Mouse (Mus musculus) layer of hippocampus, adult 2 months (tissue): ENCODE results near the gene Tshz2. TPM values are rescaled to one million over a fixed set of nuclear protein-coding genes. Genes with fewer than 3 reads are reported as not detected.

ENCODE experiments used
- DNase-seq, 2 experiments: peaks; one replicate each; pipeline ENCODE4 v3.0.0; 2022; ENCODE audit warnings: low spot score in 2 of 2
- H3K27ac ChIP-seq: fragments of 200-600 bp; 2 replicates; pipeline ENCODE4 v1.8.1; 2022
- H3K4me3 ChIP-seq: fragments of 200-600 bp; 2 replicates; pipeline ENCODE4 v1.8.1; 2022; ENCODE audit warnings: mild to moderate bottlenecking
- CTCF ChIP-seq: fragments of 200-600 bp; conservative IDR thresholded peaks from 2 replicates; pipeline ENCODE4 v1.8.1; 2022; ENCODE audit warnings: antibody characterized with exemption, mild to moderate bottlenecking, moderate library complexity
- total RNA-seq, 2 experiments: library from RNA; stranded (reverse); gene quantifications; 2 replicates each; pipeline ENCODE4 v1.2.3; 2021

Tshz2 gene
- total RNA-seq, 2 experiments from 2014 or later, result 25.1 to 33.5 TPM

DNA sequence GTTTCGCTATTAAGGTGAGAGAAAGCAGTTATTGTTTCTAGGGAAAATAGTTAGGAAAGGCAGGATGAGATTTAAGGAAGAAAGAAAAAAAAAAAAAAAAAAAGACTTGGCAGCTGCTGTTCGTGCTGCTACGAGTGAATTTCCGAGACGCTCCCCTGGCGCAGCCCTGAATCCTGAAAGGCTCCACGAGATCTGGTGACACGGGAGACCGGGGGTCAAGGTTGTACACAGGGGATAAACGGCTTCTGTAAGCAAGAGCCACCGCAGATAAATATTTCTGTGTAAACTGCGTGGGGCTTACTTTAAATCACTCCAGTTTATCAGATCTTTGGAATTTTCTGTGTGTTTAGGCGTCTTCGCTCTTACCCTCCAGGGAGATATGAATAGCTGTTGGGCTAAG, 8.7 kb downstream of the Tshz2 start:
- TF ChIP-seq CTCF, result no peak
- Histone ChIP-seq H3K27ac (no peak overlapping the region), H3K4me3 (no peak overlapping the region)
- DNase-seq, result no peak

DNA sequence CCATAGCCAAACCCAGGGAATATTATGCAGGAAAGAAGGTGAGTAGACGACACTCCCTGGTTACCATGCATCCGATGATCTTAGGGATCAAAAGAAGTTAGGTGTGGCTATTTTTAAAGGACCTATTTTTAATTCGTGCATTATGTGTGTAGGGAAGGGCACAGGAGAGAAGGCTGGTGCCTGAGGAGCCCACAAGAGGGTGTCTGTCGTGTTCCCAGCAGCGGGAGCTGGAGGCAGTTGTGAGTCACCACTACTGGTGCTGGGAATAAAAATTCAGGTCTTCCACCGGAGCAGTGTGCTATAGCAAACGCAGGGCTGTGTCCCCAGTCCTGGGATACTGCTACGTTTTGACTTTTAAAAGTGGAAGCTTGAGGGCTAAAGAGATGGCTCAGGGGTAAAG, 9.6 kb downstream of the Tshz2 start:
- H3K27ac ChIP-seq, result no peak overlapping the region
- no peak for DNase-seq
- no peak overlapping the region for H3K4me3 ChIP-seq
- TF ChIP-seq CTCF, result peak; percentile 17; the same call in 1 of the 2 replicates

DNA sequence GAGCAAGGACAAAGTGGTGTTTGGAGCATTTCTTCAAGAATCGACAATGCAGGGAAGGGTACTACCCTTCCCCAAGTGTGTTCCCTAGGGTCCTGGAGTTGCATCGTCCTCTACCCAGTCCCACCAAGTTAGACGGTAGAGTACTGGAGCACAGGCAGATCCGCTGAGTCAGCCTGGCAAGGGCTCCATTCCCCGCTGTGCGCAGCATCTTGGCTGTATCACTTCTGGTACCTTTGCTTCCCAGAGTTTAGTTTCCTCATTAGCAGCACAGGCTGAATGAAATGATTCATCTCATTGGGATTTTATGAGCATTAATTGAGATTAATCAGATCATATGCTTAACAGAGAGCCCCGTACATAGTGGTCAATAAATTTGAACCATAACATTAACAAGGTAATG, 14.3 kb downstream of the Tshz2 start:
- no peak for TF ChIP-seq CTCF
- no peak for DNase-seq
- Histone ChIP-seq H3K4me3 (no peak overlapping the region), H3K27ac (no peak overlapping the region)

DNA sequence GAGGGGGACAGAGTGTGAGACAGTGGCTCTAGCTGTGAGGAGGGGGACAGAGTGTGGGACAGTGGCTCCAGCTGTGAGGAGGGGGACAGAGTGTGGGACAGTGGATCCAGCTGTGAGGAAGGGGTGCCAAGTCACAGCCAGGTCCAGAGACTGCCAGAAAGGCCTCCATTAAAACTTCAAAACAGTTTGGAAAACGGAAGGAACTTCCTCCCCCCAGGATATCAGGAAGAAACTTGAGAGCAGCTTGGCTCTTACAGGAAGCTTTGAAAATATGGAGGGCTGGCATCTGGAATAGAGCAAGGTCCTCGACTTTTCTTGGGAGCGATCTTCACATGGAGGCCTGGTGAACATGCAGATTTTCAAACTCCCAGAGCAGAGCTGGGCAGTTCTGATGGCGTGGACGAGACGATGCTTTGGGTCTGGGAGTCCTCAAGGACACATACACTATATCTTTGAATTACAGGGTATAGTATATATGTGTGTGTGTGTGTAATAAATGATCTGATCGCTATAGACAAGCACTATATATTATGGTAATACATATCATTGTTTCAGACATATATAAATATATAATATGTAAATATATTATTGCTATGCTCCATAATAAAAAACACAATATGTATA, 16.6 kb downstream of the Tshz2 start:
- TF ChIP-seq CTCF, result no peak
- DNase-seq, result no peak
- no peak overlapping the region for H3K27ac ChIP-seq
- no peak overlapping the region for H3K4me3 ChIP-seq

- no peak overlapping the region for H3K4me3 ChIP-seq
- H3K27ac ChIP-seq, result no peak overlapping the region
- TF ChIP-seq CTCF, result no peak
- DNase-seq, result no peak
Observed at GRCm38 (mm10) chr2:169653282-169653681, 20.5 kb downstream of the Tshz2 start.

DNA sequence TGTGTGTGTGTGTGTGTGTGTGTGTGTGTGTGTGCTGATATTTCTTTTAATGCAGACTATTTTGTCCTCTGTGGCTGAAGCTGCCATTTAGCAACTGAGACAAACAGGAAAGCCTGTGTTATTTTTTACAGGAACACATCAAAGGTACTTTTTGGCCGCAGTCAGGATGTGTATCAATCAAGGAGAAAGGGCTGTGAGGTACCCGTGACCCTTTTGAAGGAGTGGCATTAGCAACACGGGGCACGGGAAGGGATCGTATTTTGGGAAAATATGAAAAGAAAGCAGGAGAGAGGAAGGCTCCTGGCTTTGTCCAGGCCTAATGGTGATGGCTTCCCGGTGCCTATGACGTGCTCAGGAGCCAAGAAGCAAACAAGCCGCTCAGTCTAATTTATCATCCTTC, 31.0 kb downstream of the Tshz2 start:
- Histone ChIP-seq H3K27ac (peak overlapping the region; percentile 62; the same call in 1 of the 2 replicates), H3K4me3 (no peak overlapping the region)
- no peak for TF ChIP-seq CTCF
- DNase-seq, result no peak

DNA sequence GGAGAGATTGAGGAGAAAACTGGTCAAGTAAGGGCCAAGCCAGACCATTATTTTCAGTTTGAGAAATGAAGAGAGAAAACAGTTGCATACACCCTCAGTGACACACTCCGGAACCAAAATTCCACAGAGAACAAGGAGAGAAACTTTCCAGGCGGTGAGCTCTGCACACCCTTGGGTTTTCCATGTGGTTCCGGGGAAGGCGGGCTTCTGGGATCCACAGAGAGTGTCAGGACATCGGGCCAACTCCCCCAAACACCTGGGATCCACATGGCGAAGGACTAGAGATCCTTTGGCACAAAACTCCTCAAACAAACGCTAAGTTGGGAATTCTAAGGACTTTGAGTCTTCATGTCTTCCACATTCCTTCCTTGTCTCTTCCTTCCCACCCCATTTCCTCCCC, 38.5 kb downstream of the Tshz2 start:
- TF ChIP-seq CTCF, result no peak
- H3K4me3 ChIP-seq, result no peak overlapping the region

GRCm38 (mm10) chr2:169673786-169674185, 41.0 kb downstream of the Tshz2 start:
- Histone ChIP-seq H3K4me3 (no peak overlapping the region), H3K27ac (no peak overlapping the region)
- no peak for TF ChIP-seq CTCF
- DNase-seq, result no peak

More for the DNA sequence above, 38.5 kb downstream of the Tshz2 start:
- H3K27ac ChIP-seq, result no peak overlapping the region
- no peak for DNase-seq

DNA sequence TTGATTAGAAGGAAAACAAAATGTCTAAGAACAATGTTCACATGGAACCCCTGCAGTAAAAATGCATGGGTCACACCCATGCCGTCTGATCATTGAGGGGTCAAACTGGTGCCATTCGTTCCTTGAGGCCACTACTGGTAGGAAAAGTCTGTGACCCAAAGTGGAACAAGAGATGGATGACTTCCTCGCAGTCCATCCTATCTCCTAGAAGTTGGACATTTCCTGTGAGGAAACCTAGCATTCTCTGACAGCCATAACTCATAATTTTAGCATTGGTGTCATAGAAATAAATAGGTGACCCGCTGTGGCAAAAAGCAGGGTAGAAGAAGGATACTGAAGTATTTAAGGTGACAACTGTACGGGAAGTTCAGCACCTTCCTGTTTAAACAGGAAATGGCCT, 41.4 kb downstream of the Tshz2 start:
- no peak for TF ChIP-seq CTCF
- H3K27ac ChIP-seq, result no peak overlapping the region
- no peak overlapping the region for H3K4me3 ChIP-seq
- DNase-seq, result no peak

DNA sequence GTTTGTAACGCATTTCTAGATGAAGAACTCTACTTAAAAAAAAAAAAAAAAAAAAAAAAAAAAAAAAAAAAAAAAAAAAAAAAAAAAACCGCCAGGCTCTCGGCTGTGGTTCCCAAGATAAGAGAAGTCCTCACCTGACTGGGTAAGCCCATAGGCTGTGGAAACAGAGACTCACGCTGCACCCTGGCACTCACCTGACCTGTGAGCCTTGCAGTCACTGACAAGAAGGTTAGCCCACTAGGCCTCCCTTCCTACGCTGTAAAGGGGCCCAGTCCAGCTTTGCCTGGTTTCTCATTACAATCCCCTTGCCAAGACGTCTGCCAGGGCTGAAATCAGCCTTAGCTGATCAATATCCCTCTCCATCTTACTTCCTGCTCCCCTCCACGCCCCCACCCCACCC, 46.5 kb downstream of the Tshz2 start:
- H3K4me3 ChIP-seq, result no peak overlapping the region
- DNase-seq, result no peak
- TF ChIP-seq CTCF, result no peak
- no peak overlapping the region for H3K27ac ChIP-seq

DNA sequence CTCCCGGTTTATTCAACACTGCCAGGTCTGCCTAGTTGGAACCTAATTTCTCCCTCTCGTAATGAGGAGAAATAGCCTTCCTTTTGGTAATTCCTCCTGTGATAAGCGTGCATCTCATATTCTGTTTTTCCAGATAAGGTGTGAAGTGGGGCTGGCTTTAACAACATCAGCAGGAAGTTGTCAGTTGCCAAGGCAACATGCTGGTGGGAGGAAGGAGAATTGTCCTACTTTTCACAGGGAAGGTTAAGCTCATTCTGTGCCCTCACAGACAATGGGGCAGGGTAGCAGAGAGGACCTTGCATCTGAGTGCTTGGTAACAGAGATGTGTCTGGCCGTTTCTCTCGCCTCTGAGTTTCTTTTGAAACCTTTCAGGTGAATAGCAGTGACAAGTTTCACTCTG, 47.1 kb downstream of the Tshz2 start:
- DNase-seq, result no peak
- Histone ChIP-seq H3K4me3 (no peak overlapping the region), H3K27ac (no peak overlapping the region)
- no peak for TF ChIP-seq CTCF

GRCm38 (mm10) chr2:169685260-169685659, 52.4 kb downstream of the Tshz2 start:
- peak; percentile 64 for TF ChIP-seq CTCF
- no peak overlapping the region; the same call in 1 of the 2 replicates for H3K4me3 ChIP-seq
- no peak for DNase-seq
- no peak overlapping the region for H3K27ac ChIP-seq

DNA sequence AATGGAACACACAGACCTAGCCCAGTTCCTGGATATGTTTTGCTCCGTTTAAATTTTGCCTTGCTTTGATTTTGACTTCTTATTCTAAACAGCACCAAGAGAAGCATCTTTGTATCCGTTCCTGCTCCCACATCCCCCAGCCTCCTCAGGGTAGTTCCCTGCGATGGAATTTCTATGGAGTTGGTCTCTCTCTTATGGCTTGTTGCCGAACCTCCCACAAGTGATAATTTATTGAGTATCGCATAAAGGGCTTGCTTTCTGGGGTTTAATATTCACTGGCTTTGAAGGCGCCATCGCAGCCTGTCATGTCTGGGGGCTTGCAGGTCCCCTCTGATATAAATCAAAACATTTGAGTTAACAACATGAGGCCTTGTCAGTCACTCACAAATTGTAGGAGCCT, 52.9 kb downstream of the Tshz2 start:
- H3K27ac ChIP-seq, result no peak overlapping the region
- TF ChIP-seq CTCF, result no peak
- DNase-seq, result no peak
- no peak overlapping the region for H3K4me3 ChIP-seq

- no peak for TF ChIP-seq CTCF
- Histone ChIP-seq H3K4me3 (no peak overlapping the region), H3K27ac (no peak overlapping the region)
- no peak for DNase-seq
Observed at GRCm38 (mm10) chr2:169686697-169687430, 54.1 kb downstream of the Tshz2 start.
